Mouse (Mus musculus): Measurements from ENCODE around the gene Usp37.
"Not testable (repeated sequence)": the region's sequence is repeated elsewhere in the genome, so short reads cannot be mapped to it uniquely, and the experiment has no call there.

Usp37 gene

GRCm38 (mm10) chr1:74544184-74544583, at the start of gene Usp37:
Gene Usp37 (minus strand): TSS chr1:74544284.
- ChIA-PET CTCF (interaction anchor here in 1 of 4 experiments (0.6 kb wide), 1 partner anchor 9 kb away, joined by 3 read pairs; no protein-coding TSS in a partner anchor), POLR2A (interaction anchor here in 1 of 4 experiments (1.5 kb wide), 1 partner anchor 16 kb away, joined by 5 read pairs; no protein-coding TSS in a partner anchor)

DNA sequence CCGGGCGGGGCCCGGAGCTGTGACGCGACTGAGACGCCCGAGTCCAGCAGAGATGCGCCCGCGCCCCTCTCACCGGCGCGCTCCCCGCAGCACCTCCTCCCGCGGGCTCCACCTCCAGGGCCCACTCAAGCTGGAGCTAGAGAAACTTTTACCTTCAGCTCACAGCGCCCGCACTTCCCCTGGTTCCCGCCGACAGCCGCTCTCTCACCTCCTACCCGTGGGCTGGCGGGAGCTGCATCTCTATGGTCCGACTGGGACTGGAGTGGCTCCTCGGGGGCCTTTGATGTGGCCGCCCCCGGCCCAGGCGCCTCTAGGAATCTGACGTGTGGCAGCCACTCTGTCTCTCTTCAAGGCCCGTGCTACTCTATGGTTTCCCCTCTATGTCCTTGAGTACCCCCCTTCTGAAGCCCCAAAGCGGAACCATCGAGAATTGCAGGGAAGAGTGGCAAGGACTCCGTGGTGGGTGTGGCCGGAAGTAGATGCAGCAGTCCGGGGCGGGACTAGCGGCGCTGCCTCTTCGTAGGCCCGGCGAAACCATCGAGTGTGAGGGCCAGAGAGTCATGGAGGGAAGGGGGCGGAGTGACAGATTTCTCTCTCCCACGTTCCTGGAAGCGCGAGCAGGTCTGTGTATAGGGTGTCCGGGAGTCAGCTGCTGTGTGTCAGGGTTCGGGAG, 43.8 kb upstream of the Usp37 start, which contains the start of the genes Zfp142 and Bcs1l:
Zfp142 (minus strand) TSS at position 474 of the 673 bp plus-strand sequence.
Bcs1l (plus strand) TSS at position 517 of the 673 bp plus-strand sequence.
- CTCF ChIA-PET = interaction anchor here in 3 of 4 experiments (0.6 to 1.9 kb wide), 6 partner anchors 13 to 383 kb away, joined by 3 to 11 read pairs (median 6); partner anchors contain the start of genes Rnf25 (in 1 of the 3) and Stk36 (in 1 of the 3)
- POLR2A ChIA-PET = interaction anchor here (0.6 to 5.4 kb wide), 25 partner anchors 8 to 1510 kb away, joined by 3 to 55 read pairs (median 5); partner anchors contain the start of genes Rnf25 (in 4 of the 4), Stk36 (in 4 of the 4), Aamp (in 1 of the 4) and Cnot9 (in 1 of the 4)

GRCm38 (mm10) chr1:74587233-74587772, 43.2 kb upstream of the Usp37 start:
- CTCF ChIA-PET = interaction anchor here in 3 of 4 experiments (0.5 to 1.9 kb wide), 6 partner anchors 14 to 382 kb away, joined by 3 to 6 read pairs (median 4); partner anchors contain the start of genes Rnf25 (in 1 of the 3) and Stk36 (in 1 of the 3)
- POLR2A ChIA-PET = interaction anchor here (0.6 to 5.4 kb wide), 22 partner anchors 9 to 730 kb away, joined by 3 to 55 read pairs (median 6); partner anchors contain the start of genes Rnf25 (in 4 of the 4), Stk36 (in 4 of the 4), Aamp (in 1 of the 4) and Cnot9 (in 1 of the 4)

GRCm38 (mm10) chr1:74584616-74585398, 40.7 kb upstream of the Usp37 start:
- POLR2A ChIA-PET = interaction anchor here in 2 of 4 experiments (0.6 to 2.1 kb wide), 6 partner anchors 14 to 310 kb away, joined by 3 to 10 read pairs (median 3); partner anchors contain the start of genes Rnf25 (in 1 of the 2) and Stk36 (in 1 of the 2)
- CTCF ChIA-PET = no interaction called here

GRCm38 (mm10) chr1:74582621-74583020, 38.5 kb upstream of the Usp37 start:
- POLR2A ChIA-PET = interaction anchor here in 3 of 4 experiments (0.5 to 2.4 kb wide), 7 partner anchors 9 to 132 kb away, joined by 3 to 13 read pairs (median 5); partner anchors contain the start of genes Rnf25 (in 2 of the 3) and Stk36 (in 2 of the 3)
- CTCF ChIA-PET = interaction anchor here in 1 of 4 experiments (0.6 kb wide), 1 partner anchor 11 kb away, joined by 3 read pairs; no protein-coding TSS in a partner anchor

GRCm38 (mm10) chr1:74569739-74570719, 25.9 kb upstream of the Usp37 start:
- POLR2A ChIA-PET = interaction anchor here in 2 of 4 experiments (1.3 to 3.0 kb wide), 6 partner anchors 11 to 65 kb away, joined by 3 to 10 read pairs (median 8); partner anchors contain the start of genes Bcs1l (in 2 of the 2) and Zfp142 (in 2 of the 2)
- CTCF ChIA-PET = interaction anchor here in 1 of 4 experiments (0.6 kb wide), 1 partner anchor 193 kb away, joined by 3 read pairs; no protein-coding TSS in a partner anchor

- CTCF ChIA-PET = interaction anchor here in 1 of 4 experiments (0.7 kb wide), 1 partner anchor 229 kb away, joined by 3 read pairs; no protein-coding TSS in a partner anchor
- POLR2A ChIA-PET = interaction anchor here in 1 of 4 experiments (0.7 to 1.8 kb wide), 4 partner anchors 25 to 60 kb away, joined by 3 to 4 read pairs (median 3); partner anchors contain the start of gene Cnot9
These were observed 21.8 kb upstream of the Usp37 start for GRCm38 (mm10) chr1:74565834-74566233.

GRCm38 (mm10) chr1:74559061-74559460, 15.0 kb upstream of the Usp37 start:
- POLR2A ChIA-PET = interaction anchor here in 1 of 4 experiments (1.7 kb wide), 1 partner anchor 11 kb away, joined by 5 read pairs; no protein-coding TSS in a partner anchor
- CTCF ChIA-PET = interaction anchor here in 1 of 4 experiments (0.6 kb wide), 1 partner anchor 78 kb away, joined by 3 read pairs; no protein-coding TSS in a partner anchor

GRCm38 (mm10) chr1:74542451-74542961, 1.6 kb downstream of the Usp37 start, which contains the start of gene Plcd4:
Gene Plcd4 (plus strand): TSS chr1:74542888.
- ChIA-PET CTCF (no interaction called here), POLR2A (interaction anchor here in 2 of 4 experiments (1.2 to 1.6 kb wide), 2 partner anchors 19 to 85 kb away, joined by 4 to 5 read pairs; no protein-coding TSS in a partner anchor)

GRCm38 (mm10) chr1:74538650-74539049, 5.4 kb downstream of the Usp37 start:
- ChIA-PET POLR2A (interaction anchor here in 2 of 4 experiments (0.6 to 3.0 kb wide), 2 partner anchors 16 to 216 kb away, joined by 4 to 10 read pairs; no protein-coding TSS in a partner anchor), CTCF (no interaction called here)

DNA sequence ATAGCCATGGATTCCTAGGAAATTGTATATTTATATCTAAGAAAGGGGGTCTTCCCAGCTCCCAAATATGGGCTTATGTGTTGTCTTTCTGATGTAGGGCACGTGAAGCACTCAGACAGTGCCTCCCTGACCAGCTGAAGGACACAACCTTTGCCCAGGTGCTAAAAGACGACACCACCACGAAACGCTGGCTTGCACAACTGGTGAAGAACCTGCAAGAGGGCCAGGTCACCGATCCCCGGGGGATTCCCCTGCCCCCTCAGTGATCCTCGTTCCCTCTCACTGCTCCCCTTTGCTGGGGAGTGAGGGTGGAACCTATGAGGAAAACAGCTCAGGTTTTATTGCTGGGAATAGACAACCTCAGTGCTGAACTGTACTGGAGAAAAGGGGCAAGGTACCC, 15.5 kb downstream of the Usp37 start:
- POLR2A ChIA-PET = interaction anchor here in 2 of 4 experiments (1.1 to 2.1 kb wide), 5 partner anchors 12 to 33 kb away, joined by 3 to 6 read pairs (median 3); partner anchors contain the start of gene Usp37 (in 1 of the 2)
- CTCF ChIA-PET = no interaction called here

- ChIA-PET POLR2A (interaction anchor here in 2 of 4 experiments (1.0 to 2.0 kb wide), 6 partner anchors 9 to 30 kb away, joined by 3 to 10 read pairs (median 4); partner anchors contain the start of gene Cnot9 (in 2 of the 2)), CTCF (no interaction called here)
These were observed 19.3 kb downstream of the Usp37 start for GRCm38 (mm10) chr1:74524746-74525145.

DNA sequence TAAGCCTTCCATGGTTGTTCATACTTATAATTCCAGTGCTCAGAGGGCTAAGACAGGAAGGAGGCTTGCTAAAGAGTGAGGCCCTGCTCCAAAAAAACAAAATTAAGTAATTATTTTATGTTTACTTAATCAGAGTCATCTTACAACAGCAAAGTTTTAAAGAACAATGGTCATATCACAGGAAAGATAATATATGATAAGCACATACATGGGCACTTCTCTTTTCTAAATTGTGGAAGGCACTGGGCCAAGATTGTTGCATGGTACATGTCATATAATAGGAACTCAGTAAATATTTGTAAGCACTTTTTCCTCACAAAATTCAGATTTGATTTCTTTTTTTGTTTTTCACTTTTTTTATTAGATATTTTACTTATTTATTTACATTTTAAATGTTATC, 24.2 kb downstream of the Usp37 start:
- CTCF ChIA-PET = no interaction called here
- POLR2A ChIA-PET = interaction anchor here in 3 of 4 experiments (0.5 to 2.0 kb wide), 8 partner anchors 9 to 49 kb away, joined by 3 to 11 read pairs (median 4); partner anchors contain the start of gene Cnot9 (in 1 of the 3)

- POLR2A ChIA-PET = interaction anchor here in 2 of 4 experiments (0.8 to 3.0 kb wide), 6 partner anchors 8 to 21 kb away, joined by 3 to 10 read pairs (median 5); partner anchors contain the start of gene Cnot9 (in 1 of the 2)
- CTCF ChIA-PET = not testable (repeated sequence)
These were observed 31.1 kb downstream of the Usp37 start for GRCm38 (mm10) chr1:74512999-74513398.

- CTCF ChIA-PET = interaction anchor here in 3 of 4 experiments (0.6 kb wide), 4 partner anchors 77 to 966 kb away, joined by 3 to 11 read pairs (median 3); partner anchors contain the start of genes Bcs1l (in 1 of the 3) and Zfp142 (in 1 of the 3)
- POLR2A ChIA-PET = interaction anchor here in 3 of 4 experiments (0.6 to 3.0 kb wide), 10 partner anchors 8 to 701 kb away, joined by 3 to 10 read pairs (median 3); no protein-coding TSS in a partner anchor
These were observed 32.8 kb downstream of the Usp37 start for GRCm38 (mm10) chr1:74511306-74511705.

- ChIA-PET CTCF (no interaction called here), POLR2A (interaction anchor here in 2 of 4 experiments (0.6 to 3.3 kb wide), 15 partner anchors 9 to 239 kb away, joined by 3 to 11 read pairs (median 5); partner anchors contain the start of genes Aamp (in 1 of the 2), Bcs1l (in 1 of the 2), Pnkd (in 1 of the 2) and Rnf25 (in 1 of the 2))
These were observed 36.3 kb downstream of the Usp37 start for GRCm38 (mm10) chr1:74507780-74508179.

Measured in embryonic stem cell, embryonic (primary cell).